Mouse (Mus musculus): ENCODE measurements around the gene Gck.

The Gck gene

GRCm38 (mm10) chr11:5877421-5877820 lies 72.5 kb downstream of the Gck start:
- no peak for DNase-seq (ENCODE audit: low read depth, low spot score)

GRCm38 (mm10) chr11:5873192-5873591 lies 76.7 kb downstream of the Gck start:
- DNase-seq (ENCODE audit: low read depth, low spot score) = no peak

GRCm38 (mm10) chr11:5872707-5873106 lies 77.2 kb downstream of the Gck start:
- DNase-seq (ENCODE audit: low read depth, low spot score) = no peak

- no peak for DNase-seq (ENCODE audit: low read depth, low spot score)
Measured at GRCm38 (mm10) chr11:5870069-5870468, 79.8 kb downstream of the Gck start.

- DNase-seq (ENCODE audit: low read depth, low spot score) = no peak
Measured at GRCm38 (mm10) chr11:5869331-5869730, 80.5 kb downstream of the Gck start.

- no peak for DNase-seq (ENCODE audit: low read depth, low spot score)
Measured at GRCm38 (mm10) chr11:5868324-5868723, 81.6 kb downstream of the Gck start.

GRCm38 (mm10) chr11:5867196-5867595 lies 82.7 kb downstream of the Gck start:
- no peak for DNase-seq (ENCODE audit: low read depth, low spot score)

GRCm38 (mm10) chr11:5862394-5863105 lies 87.3 kb downstream of the Gck start:
- DNase-seq (ENCODE audit: low read depth, low spot score) = no peak

- DNase-seq (ENCODE audit: low read depth, low spot score) = no peak
Measured at GRCm38 (mm10) chr11:5861678-5862393, 88.0 kb downstream of the Gck start, which contains the start of gene Aebp1. Gene Aebp1 (plus strand): TSS chr11:5861947.

- no peak for DNase-seq (ENCODE audit: low read depth, low spot score)
Measured at GRCm38 (mm10) chr11:5860639-5861038, 89.2 kb downstream of the Gck start.

- DNase-seq (ENCODE audit: low read depth, low spot score) = no peak
Measured at GRCm38 (mm10) chr11:5859883-5860550, 89.9 kb downstream of the Gck start.

GRCm38 (mm10) chr11:5858723-5859122 lies 91.2 kb downstream of the Gck start:
- no peak for DNase-seq (ENCODE audit: low read depth, low spot score)

GRCm38 (mm10) chr11:5856479-5857130 lies 93.3 kb downstream of the Gck start:
- no peak for DNase-seq (ENCODE audit: low read depth, low spot score)

- DNase-seq (ENCODE audit: low read depth, low spot score) = no peak
Measured at GRCm38 (mm10) chr11:5855902-5856301, 94.0 kb downstream of the Gck start.

GRCm38 (mm10) chr11:5855481-5855880 lies 94.4 kb downstream of the Gck start:
- no peak for DNase-seq (ENCODE audit: low read depth, low spot score)

GRCm38 (mm10) chr11:5852314-5852713 lies 97.6 kb downstream of the Gck start:
- DNase-seq (ENCODE audit: low read depth, low spot score) = no peak

GRCm38 (mm10) chr11:5851021-5851736 lies 98.7 kb downstream of the Gck start:
- no peak for DNase-seq (ENCODE audit: low read depth, low spot score)
